Mouse (Mus musculus): Measurements from ENCODE around the gene Rtca. TPM values are rescaled to one million over a fixed set of nuclear protein-coding genes. Genes with fewer than 3 reads are reported as not detected.

The Rtca gene
- polyA plus RNA-seq (2012; rRNA removed) = 92.6 and 102 TPM in 2 replicates

- TF ChIP-seq POLR2A (IDR thresholded peaks at IDR 0.05; ENCODE audit: borderline replicate concordance, insufficient read depth, low read length) (peak; percentile 36; the same call in 1 of the 2 replicates), CTCF (IDR thresholded peaks at IDR 0.05; ENCODE audit: borderline replicate concordance, insufficient read depth, low read depth, low read length) (peak; percentile 84)
- H3K27me3 ChIP-seq (ENCODE audit: control insufficient read depth, insufficient read depth, low read length) = no peaks in the 10 kb centered on the region
- peak within 1 kb of the TSS; percentile 87 for H3K4me3 ChIP-seq (replicated peaks; ENCODE audit: insufficient read depth, low read depth, low read length)
- under 1% methylated on average over 44 of the region's 44 CpGs for WGBS
- H3K4me1 ChIP-seq (ENCODE audit: control insufficient read depth, insufficient read depth, low read length) = peaks cover 3% of the 10 kb centered on the region
- peak; percentile 97 to 99 for DNase-seq
- H3K27ac ChIP-seq (ENCODE audit: insufficient read depth, low read length) = no peak within 1 kb of the TSS
These were observed at the start of gene Rtca for GRCm38 (mm10) chr3:116507772-116508351. Gene Rtca, minus strand, starts transcription at chr3:116508208.

DNA sequence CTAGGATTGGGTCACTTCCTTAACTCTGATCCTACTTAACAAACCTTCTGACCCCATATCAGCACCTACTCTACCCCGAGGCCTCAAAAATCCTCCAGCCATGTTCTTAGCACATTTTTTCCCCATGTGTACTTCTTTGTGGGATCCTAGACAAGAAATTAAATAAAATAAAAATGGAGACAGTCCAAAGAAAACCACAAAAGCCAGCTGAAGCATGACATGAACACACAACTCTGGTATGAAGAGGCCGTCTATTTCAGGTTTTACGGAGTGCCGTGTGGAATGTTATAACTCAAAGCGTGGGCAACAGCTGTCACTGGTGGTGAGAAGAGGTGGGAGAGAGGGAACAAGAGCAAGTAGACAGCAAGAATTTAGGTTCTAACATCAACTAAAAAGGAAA, 43.4 kb upstream of the Rtca start:
- Histone ChIP-seq H3K4me1 (ENCODE audit: control insufficient read depth, insufficient read depth, low read length) (no peaks in the 10 kb centered on the region), H3K27me3 (ENCODE audit: control insufficient read depth, insufficient read depth, low read length) (no peaks in the 10 kb centered on the region), H3K27ac (ENCODE audit: insufficient read depth, low read length) (no peak overlapping the region), H3K4me3 (replicated peaks; ENCODE audit: insufficient read depth, low read depth, low read length) (no peak overlapping the region)
- 96% methylated on average over 5 of the region's 5 CpGs for WGBS
- no peak for DNase-seq
- no peak for TF ChIP-seq POLR2A (IDR thresholded peaks at IDR 0.05; ENCODE audit: borderline replicate concordance, insufficient read depth, low read length)
- TF ChIP-seq CTCF (IDR thresholded peaks at IDR 0.05; ENCODE audit: borderline replicate concordance, insufficient read depth, low read depth, low read length) = no peak

- H3K27ac ChIP-seq (ENCODE audit: insufficient read depth, low read length) = no peak overlapping the region
- 90% methylated on average over 5 of the region's 5 CpGs for WGBS
- DNase-seq = no peak
- TF ChIP-seq CTCF (IDR thresholded peaks at IDR 0.05; ENCODE audit: borderline replicate concordance, insufficient read depth, low read depth, low read length) (no peak), POLR2A (IDR thresholded peaks at IDR 0.05; ENCODE audit: borderline replicate concordance, insufficient read depth, low read length) (no peak)
- H3K27me3 ChIP-seq (ENCODE audit: control insufficient read depth, insufficient read depth, low read length) = no peaks in the 10 kb centered on the region
- H3K4me3 ChIP-seq (replicated peaks; ENCODE audit: insufficient read depth, low read depth, low read length) = no peak overlapping the region
- no peaks in the 10 kb centered on the region for H3K4me1 ChIP-seq (ENCODE audit: control insufficient read depth, insufficient read depth, low read length)
These were observed 39.4 kb upstream of the Rtca start for GRCm38 (mm10) chr3:116547430-116547829.

DNA sequence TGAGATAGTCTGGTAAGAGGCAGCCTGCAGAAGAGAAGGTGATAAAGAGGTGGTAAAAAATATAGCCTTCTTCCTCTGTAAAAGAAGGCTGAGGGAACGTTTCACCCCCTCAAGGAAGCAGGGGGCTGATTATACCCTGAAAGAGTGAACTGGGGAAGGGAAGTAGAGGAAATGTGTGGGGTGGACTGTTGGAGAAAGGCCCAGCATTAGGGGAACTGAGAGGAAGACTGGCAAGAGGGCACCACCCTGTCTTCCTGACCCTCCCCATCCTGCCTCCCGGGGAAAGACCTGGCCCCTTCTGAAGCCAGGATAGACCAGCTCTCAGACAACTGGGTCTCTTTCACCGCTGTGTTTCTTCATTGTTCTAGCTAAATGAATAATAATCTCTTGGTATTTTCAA, 34.5 kb upstream of the Rtca start:
- no peak for TF ChIP-seq POLR2A (IDR thresholded peaks at IDR 0.05; ENCODE audit: borderline replicate concordance, insufficient read depth, low read length)
- no peak for TF ChIP-seq CTCF (IDR thresholded peaks at IDR 0.05; ENCODE audit: borderline replicate concordance, insufficient read depth, low read depth, low read length)
- Histone ChIP-seq H3K27ac (ENCODE audit: insufficient read depth, low read length) (no peak overlapping the region), H3K4me1 (ENCODE audit: control insufficient read depth, insufficient read depth, low read length) (no peaks in the 10 kb centered on the region), H3K4me3 (replicated peaks; ENCODE audit: insufficient read depth, low read depth, low read length) (no peak overlapping the region), H3K27me3 (ENCODE audit: control insufficient read depth, insufficient read depth, low read length) (no peaks in the 10 kb centered on the region)
- no peak for DNase-seq
- WGBS = 81% methylated on average over 3 of the region's 3 CpGs

GRCm38 (mm10) chr3:116542070-116542469, 34.1 kb upstream of the Rtca start:
- Histone ChIP-seq H3K27ac (ENCODE audit: insufficient read depth, low read length) (no peak overlapping the region), H3K4me3 (replicated peaks; ENCODE audit: insufficient read depth, low read depth, low read length) (no peak overlapping the region), H3K4me1 (ENCODE audit: control insufficient read depth, insufficient read depth, low read length) (no peaks in the 10 kb centered on the region), H3K27me3 (ENCODE audit: control insufficient read depth, insufficient read depth, low read length) (no peaks in the 10 kb centered on the region)
- no peak for DNase-seq
- TF ChIP-seq POLR2A (IDR thresholded peaks at IDR 0.05; ENCODE audit: borderline replicate concordance, insufficient read depth, low read length) (no peak), CTCF (IDR thresholded peaks at IDR 0.05; ENCODE audit: borderline replicate concordance, insufficient read depth, low read depth, low read length) (no peak)
- 80% methylated on average over 2 of the region's 2 CpGs for WGBS

DNA sequence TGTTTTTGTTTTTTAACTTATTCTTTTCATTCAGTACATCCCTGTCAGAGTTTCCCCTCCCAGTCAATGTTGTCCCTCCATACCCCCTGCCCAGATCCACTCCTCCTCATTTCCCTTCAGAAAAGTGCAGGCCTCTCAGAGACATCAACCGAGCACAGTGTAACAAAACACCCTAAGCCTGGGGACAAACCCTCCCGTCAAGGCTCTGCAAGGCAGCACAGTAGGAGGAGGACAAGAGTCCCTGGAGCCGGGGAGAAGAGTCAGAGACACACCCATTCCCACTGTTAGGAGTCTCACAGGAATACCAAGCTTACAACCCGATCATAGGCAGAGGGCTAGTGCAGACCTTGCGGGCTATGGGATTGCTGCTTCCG, 29.2 kb upstream of the Rtca start:
- Histone ChIP-seq H3K27me3 (ENCODE audit: control insufficient read depth, insufficient read depth, low read length) (no peaks in the 10 kb centered on the region), H3K27ac (ENCODE audit: insufficient read depth, low read length) (no peak overlapping the region), H3K4me3 (replicated peaks; ENCODE audit: insufficient read depth, low read depth, low read length) (no peak overlapping the region), H3K4me1 (ENCODE audit: control insufficient read depth, insufficient read depth, low read length) (no peaks in the 10 kb centered on the region)
- no peak for TF ChIP-seq CTCF (IDR thresholded peaks at IDR 0.05; ENCODE audit: borderline replicate concordance, insufficient read depth, low read depth, low read length)
- no peak for TF ChIP-seq POLR2A (IDR thresholded peaks at IDR 0.05; ENCODE audit: borderline replicate concordance, insufficient read depth, low read length)
- DNase-seq = no peak
- 50% methylated on average over 6 of the region's 6 CpGs for WGBS

DNA sequence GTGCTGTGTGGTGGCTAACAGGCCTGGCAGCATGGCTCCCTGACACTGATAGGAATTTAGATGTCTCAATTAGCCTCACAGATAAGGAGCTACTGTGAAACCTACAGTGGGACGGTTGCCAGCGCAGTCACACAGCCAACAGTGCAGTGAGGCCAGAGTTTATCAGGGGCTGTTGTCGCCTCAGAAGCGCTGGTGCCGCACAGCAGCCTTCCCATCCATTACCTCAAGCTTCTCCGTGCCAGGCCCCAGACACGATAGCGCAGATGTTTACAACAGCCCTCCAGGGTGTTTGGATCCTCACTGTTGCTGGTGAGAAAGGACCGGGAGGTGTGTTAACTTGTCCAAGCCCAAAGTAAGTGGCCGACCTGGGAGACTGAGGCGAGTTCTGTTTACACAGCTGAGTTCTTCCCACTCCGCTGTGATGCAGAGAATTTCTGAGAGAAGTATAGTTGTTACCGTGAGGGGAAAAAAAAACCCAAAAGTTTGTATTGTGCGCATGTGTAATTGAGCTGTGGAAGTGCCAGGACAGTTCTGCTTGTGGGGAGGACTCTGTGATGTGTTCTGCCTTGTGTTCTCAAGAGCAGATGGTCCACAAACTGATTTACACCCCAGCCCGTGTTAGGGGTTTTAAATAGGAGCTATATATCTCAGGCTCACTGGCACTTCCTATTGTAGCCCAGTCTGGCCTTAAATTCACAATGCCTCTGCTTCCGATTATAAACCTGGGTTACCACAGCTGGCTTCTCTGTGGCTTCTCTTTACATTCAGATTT, 28.6 kb upstream of the Rtca start:
- DNase-seq = no peak
- H3K27ac ChIP-seq (ENCODE audit: insufficient read depth, low read length) = no peak overlapping the region

GRCm38 (mm10) chr3:116530826-116531225, 22.8 kb upstream of the Rtca start:
- no peak overlapping the region for H3K27ac ChIP-seq (ENCODE audit: insufficient read depth, low read length)
- H3K4me1 ChIP-seq (ENCODE audit: control insufficient read depth, insufficient read depth, low read length) = no peaks in the 10 kb centered on the region
- no peak for DNase-seq
- WGBS = 44% methylated on average over 4 of the region's 4 CpGs
- TF ChIP-seq POLR2A (IDR thresholded peaks at IDR 0.05; ENCODE audit: borderline replicate concordance, insufficient read depth, low read length) = no peak
- TF ChIP-seq CTCF (IDR thresholded peaks at IDR 0.05; ENCODE audit: borderline replicate concordance, insufficient read depth, low read depth, low read length) = no peak
- no peaks in the 10 kb centered on the region for H3K27me3 ChIP-seq (ENCODE audit: control insufficient read depth, insufficient read depth, low read length)
- H3K4me3 ChIP-seq (replicated peaks; ENCODE audit: insufficient read depth, low read depth, low read length) = no peak overlapping the region

More for the DNA sequence above, 28.6 kb upstream of the Rtca start:
- TF ChIP-seq CTCF (IDR thresholded peaks at IDR 0.05; ENCODE audit: borderline replicate concordance, insufficient read depth, low read depth, low read length) (no peak), POLR2A (IDR thresholded peaks at IDR 0.05; ENCODE audit: borderline replicate concordance, insufficient read depth, low read length) (no peak)
- H3K4me1 ChIP-seq (ENCODE audit: control insufficient read depth, insufficient read depth, low read length) = no peaks in the 10 kb centered on the region
- H3K27me3 ChIP-seq (ENCODE audit: control insufficient read depth, insufficient read depth, low read length) = no peaks in the 10 kb centered on the region
- H3K4me3 ChIP-seq (replicated peaks; ENCODE audit: insufficient read depth, low read depth, low read length) = no peak overlapping the region
- 64% methylated on average over 16 of the region's 16 CpGs for WGBS

Measured in cerebellum, adult 2 months (tissue).